Mouse (Mus musculus) 416B (cell line): ENCODE measurements around the gene Inpp4a.

ENCODE experiments used
- DNase-seq: peaks from one replicate; pipeline ENCODE4 v3.0.0; 2011; ENCODE audit warnings: low read depth

Inpp4a gene

GRCm38 (mm10) chr1:37357173-37357572 is 57.5 kb downstream of the Inpp4a start:
- no peak for DNase-seq

DNA sequence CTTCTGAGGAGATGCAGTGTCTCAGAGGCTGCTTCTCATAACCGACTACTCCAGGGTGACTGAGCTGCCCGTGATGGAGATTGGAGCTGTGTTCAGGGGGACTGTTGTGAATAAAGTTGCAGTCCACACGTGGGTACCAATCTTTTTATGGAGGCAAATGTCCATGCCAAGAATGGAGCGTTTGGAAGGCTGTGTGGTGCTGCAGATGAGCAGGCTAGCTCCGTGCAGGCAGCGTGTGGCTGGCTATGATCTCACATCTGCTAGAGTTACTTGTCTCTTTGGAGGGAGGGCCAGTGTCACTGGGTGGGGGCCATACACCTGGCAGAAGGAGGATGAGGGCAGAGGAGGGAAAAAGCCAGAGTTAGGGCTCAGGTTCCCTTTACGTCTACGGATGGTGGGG is 59.0 kb downstream of the Inpp4a start:
- no peak for DNase-seq

DNA sequence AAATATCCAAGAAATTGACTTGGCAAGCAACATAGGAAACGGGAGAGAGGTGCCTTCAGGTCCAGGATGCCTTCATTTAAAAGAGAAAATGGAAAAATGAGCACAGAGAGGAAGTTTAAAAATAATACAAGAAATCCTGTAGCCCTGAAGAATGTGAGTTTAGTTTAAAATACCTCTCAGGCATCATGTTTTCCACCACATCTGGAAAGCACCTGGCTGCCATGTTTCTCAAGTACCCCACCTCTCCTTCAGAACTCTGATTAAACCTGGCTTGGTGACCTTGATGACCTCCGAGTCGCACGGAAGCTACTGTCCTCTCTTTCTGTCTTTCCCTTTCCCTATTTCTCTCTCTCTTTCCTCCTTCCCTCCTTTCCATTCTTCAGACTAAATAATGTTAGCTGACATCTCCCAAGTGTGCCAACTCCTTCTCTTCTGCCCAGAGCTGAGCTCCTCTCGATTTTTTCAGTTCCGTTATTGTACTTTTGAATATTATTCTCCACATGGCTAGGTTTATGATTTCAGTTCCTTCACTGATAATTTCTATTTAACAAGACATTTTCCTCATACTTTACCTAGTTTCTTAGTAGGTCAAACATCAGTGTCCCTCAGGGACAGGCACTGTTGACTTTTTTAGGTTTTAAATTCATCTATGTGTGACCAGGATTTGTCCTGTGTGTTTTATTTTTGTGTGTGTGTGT is 59.9 kb downstream of the Inpp4a start:
- no peak for DNase-seq

DNA sequence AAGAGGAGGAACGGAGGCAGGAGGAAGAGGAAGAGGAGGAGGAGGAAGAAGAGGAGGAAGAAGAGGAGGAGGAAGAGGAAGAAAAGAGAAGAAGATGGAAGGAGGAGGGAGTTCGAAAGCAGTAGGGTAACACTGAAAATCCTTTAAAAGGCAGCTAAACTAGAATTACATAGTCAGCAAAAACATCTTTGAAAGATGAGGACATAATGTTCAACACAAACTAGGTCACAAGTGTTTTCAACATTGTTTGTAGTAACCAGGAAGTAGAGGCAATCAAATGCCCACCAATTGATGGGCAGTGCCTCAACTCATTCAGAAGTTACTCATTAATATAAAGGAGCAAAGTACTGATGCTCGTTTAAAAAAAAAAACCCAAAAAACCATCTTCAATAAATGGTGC is 61.1 kb downstream of the Inpp4a start:
- DNase-seq: no peak

GRCm38 (mm10) chr1:37362721-37363120 is 63.1 kb downstream of the Inpp4a start:
- no peak for DNase-seq

DNA sequence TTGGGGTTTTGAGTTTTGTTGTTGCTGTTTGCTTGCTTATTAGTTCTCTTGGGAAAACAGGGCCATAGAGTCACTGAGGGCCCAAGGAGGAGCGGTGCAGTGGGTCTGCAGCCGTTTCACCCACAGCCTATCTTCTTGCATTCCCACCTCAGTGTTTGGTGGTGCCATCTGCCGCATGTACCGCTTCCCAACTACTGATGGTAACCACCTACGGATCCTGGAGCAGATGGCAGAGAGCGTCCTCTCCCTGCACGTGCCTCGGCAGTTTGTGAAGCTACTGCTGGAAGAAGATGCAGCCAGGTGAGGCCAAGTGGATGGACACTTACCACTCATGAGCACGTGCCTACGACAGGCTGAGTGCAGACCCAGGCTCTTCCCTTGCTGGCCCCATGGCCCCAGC is 68.5 kb downstream of the Inpp4a start:
- no peak for DNase-seq

GRCm38 (mm10) chr1:37368768-37369385 is 69.2 kb downstream of the Inpp4a start:
- no peak for DNase-seq

GRCm38 (mm10) chr1:37376177-37376576 is 76.5 kb downstream of the Inpp4a start:
- no peak for DNase-seq

DNA sequence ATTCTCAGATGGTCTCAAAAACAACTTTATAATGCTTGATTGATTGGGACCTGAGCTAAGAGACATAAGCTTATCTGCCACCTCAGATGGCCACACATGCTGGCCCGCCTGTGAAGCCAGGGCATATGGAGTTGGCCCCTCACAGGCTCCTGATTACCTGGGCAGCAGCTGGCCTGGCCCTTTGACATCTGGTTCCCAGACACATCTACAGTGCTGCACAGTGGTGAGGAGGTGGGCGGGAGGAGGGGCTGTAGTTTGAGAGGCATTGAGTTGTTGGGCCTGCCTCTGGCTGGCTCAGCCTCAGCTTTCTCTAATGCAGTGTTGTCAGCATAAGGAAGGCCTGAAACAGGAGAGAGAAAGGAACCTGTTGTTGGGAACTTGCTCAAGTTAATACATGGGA is 77.1 kb downstream of the Inpp4a start:
- no peak for DNase-seq

DNA sequence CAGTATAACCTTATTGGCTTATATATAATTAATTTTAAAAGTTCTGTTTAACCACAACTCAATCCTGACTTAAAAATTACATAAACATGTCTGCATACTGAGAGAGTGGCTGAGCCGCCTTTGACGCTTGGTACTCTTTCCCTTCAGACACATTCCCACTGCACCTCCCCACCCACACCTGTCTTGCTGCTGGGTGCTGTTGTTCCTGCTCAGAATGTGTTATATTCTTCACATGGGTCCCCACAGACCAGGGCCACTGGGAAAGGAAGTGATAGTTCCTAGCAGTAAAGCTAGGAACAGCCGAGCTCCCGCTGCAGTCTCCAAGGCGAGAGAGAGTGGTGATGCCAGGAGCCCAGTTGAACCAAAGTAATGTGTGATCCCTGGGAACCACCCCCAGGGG is 78.4 kb downstream of the Inpp4a start:
- DNase-seq: no peak

DNA sequence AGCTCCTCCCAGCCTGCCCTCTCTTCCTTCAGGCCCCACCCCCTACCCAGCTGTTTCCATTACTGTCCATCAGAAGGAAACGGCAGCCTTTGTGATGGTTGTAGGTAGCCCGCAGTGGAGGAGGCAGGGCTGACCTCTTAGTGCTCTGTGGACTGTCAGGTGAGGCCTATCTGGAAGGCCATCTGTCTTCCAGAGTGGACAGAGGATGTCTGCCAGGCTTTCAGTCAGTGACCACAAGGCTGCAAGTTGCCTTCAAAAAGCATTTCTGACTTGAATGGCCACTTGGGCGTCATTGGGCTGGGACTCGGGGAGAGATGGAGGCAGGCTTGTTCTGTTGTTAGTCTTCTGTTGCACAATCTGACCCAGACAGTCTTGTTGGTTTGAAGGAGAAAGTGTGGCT is 79.9 kb downstream of the Inpp4a start:
- DNase-seq: peak; percentile 42

GRCm38 (mm10) chr1:37380913-37381312 is 81.2 kb downstream of the Inpp4a start:
- no peak for DNase-seq

DNA sequence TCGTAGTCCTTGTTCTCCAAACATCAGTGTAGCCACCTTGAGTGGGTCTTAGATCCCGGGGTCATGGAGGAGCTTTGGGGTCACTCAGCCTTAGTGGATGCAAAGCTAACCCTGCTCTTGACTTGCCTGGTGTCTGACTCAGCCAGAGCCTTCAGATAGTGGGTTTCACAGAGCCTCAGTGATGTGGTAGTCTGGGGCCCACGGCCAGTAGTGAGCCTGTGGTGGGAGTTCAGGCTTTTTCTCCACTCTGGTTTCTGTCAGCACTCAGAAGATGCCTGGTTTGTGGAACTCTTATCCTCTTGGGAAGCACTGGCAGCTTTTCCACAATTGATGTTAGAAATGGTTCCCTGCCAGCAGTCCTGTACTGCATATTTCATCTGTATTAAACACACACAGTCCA is 84.6 kb downstream of the Inpp4a start:
- DNase-seq: no peak

- no peak for DNase-seq
Observed at GRCm38 (mm10) chr1:37386448-37386971, 86.8 kb downstream of the Inpp4a start.

- no peak for DNase-seq
Observed at GRCm38 (mm10) chr1:37393174-37393573, 93.5 kb downstream of the Inpp4a start.

DNA sequence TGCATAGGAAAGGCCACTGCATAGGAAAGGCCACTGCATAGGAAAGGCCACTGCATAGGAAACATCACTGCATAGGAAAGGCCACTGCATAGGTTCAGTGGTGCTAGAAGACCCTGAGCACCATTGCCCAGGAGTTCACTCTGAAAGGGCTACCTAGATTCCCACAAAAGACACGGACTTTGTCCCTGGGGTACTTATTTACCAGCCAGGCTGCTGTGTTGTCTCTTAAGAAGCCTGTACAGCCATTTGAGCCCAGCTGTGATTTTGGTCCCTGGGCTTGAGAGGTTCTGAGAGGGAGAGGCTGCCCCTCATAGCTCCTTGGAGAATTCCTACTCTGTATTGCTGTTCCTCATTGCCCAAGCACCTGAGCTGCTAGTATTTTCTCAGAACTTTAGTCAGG is 96.8 kb downstream of the Inpp4a start:
- no peak for DNase-seq

DNA sequence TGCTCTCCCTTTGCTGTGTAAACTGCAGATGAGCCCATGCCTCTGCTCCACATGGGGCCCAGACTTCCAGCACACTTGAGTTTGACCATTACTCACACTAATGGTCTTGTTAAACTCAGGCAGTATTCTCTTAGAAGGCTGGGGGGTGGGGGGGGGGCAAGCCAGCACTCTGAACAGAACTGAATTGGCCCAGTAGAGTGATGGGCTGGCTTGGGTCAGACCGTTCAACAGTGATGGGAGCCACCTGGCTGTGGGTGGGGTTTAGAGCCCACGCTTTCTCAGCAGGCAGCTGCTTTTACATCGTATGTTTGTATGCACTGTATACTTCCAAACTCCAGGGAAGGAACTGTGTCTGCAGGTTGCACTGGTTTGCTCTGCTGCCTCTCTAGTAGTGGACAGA is 99.3 kb downstream of the Inpp4a start:
- DNase-seq: no peak

DNA sequence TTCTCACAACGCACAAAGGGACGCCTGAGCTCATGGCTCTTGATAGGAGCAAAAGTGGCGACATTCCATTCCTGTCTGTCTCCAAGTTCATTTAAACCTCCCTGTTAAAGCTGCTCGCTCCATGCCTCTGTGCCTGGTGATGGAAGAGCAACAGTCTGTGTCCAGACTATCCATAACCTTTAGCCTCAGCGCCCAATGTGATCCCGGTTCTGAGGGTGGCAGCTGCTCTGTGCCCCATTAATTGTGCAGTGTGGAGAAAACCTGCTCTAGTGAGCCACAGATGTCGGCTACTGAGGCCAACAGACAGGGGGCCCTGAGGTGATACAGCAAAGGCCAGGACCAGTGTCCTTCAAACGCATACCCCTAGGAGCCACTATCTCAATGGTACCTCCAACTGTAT is 100.1 kb downstream of the Inpp4a start:
- no peak for DNase-seq

- peak; percentile 73 for DNase-seq
Observed at GRCm38 (mm10) chr1:37401687-37402086, 102.0 kb downstream of the Inpp4a start.

DNA sequence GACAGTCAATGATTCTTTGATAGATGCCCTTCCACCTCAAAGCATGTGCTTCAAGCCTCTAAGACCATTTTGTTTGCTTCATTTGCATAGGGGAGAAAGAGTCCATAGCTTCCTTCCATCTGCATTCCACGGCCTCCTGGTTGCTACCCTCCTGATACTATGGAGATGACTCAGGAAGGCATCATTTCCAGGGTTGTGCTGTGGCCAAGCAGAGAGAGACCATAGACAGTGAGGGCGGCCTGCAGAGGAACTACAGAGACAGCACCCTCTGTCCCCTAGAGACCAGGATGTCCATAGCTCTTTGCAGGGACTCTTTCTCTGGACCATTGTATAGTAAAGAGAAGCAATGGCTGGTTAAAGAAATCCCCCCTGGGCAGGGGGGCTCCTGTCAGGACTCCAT is 105.5 kb downstream of the Inpp4a start:
- no peak for DNase-seq

- DNase-seq: no peak
Observed at GRCm38 (mm10) chr1:37407228-37407627, 107.6 kb downstream of the Inpp4a start.

DNA sequence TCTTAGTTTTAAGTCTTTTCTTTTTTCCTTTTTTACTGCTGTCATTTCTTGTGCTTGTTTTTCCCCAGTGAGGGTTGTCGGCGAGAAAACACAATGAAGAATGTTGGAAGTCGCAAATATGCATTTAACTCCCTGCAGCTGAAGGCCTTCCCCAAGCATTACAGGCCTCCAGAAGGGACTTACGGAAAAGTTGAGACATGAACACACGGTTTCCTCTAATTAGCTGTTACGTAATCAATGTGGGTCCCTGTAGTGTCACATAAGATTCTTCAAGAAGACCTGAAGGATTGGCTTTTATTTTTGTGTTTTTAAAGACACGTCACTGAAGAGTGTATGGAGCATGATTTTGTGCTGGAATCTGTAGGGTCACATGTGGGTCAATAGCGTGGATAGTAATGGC is 108.4 kb downstream of the Inpp4a start:
- peak; percentile 73 for DNase-seq

DNA sequence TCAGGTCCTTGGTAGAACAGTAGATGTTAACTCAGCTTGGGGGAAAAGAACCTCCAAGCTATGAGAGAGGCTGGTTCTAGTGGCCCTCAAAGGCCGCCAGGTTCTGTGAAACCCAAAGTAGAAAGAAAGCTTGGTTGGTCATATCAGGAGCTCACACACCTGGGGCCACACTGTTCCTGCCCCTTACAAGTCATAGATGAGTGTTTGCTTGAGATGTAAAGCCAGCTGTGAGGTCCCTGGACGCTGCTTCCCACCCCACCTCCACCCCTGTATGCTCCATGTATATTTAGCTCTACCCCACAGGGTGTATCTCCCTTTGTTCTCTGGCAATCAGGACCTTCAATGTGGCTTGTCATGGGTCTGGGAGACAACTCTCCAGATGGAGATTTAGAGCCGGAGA is 109.0 kb downstream of the Inpp4a start:
- no peak for DNase-seq

DNA sequence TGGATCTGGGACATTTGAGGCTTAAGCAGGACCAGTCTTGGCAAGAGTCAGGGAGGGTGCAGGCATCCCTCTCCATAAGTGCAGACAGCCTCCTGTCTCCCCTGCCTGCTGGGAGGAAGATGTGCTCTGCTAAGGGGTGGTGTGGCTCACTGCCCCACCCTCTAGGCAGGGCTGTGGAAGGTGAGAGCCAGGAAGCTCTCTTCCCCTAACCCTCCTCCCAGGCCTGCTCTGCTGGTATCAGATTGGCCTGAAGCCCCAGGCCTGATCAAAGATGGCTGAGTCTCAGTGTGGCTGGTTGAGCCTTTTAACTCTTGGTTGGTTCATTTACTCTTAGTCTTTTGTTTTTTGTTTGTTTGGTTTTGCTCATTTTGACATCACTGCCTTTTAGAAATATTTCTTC is 110.0 kb downstream of the Inpp4a start:
- DNase-seq: no peak
